Mouse (Mus musculus): ENCODE results near the gene Arhgdib.

Arhgdib gene

DNA sequence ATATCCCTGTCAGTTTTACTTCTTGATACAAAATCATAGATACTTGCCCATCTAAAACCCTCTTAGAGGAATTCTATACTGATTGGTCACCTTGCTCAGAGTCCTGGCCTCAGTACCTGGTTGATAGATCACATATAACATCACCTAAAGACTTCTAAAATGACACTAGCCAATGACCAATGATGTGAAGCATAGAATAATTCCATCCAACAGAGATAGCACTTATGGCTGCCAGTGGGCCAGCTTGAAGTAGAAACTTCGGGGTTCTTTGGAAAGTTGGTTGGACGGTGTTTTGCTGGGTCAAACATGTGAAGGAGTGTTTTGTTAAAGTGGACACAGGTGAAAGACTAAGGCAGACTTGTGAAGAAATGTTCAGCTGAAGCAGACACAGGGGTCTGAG is 8.5 kb upstream of the Arhgdib start:
- no peak for DNase-seq (ENCODE audit: low read depth, low spot score)

- peak; percentile 73 for DNase-seq (ENCODE audit: low read depth, low spot score)
Measured at GRCm38 (mm10) chr6:136947716-136948115, 6.0 kb upstream of the Arhgdib start.

DNA sequence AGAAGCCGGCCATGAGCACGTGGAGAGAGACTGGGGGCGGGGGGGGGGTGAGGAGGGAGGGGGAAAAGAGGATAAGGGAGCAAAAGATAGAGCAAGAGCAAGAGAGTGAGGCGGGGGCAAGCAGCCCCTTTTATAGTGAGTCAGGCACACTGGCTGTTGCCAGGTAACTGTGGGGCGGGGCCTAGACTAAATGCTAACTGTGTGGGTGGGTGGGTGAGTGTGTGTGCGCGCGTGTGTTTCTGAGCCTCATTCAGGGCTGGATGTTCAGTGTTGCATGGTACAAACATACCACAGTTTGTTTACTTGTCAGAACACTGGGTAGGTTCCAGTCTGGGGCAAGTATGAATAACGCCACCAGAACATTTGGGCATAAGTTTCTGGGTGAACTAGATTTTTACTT is 5.2 kb upstream of the Arhgdib start:
- no peak for DNase-seq (ENCODE audit: low read depth, low spot score)

GRCm38 (mm10) chr6:136946241-136946640 is 4.5 kb upstream of the Arhgdib start:
- DNase-seq (ENCODE audit: low read depth, low spot score) = no peak

DNA sequence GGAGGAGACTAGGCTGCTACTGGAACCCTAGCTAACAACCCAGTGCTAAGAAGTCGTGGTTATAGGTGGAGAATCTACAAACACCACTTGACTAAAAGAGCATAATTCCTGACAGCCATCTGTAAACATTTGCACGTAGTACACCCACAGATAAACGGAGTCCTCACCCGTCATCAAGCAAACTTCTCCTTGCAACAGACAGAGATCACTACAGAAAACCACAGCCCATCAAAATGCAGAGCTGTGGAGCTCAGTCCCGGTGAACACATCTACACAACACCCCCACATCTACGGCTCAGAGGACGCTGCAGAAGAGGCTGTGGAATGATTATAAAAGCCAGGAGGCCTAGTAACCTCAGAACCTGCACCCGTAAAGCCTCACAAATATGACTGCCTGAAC is 2.8 kb upstream of the Arhgdib start:
- DNase-seq (ENCODE audit: low read depth, low spot score) = no peak

DNA sequence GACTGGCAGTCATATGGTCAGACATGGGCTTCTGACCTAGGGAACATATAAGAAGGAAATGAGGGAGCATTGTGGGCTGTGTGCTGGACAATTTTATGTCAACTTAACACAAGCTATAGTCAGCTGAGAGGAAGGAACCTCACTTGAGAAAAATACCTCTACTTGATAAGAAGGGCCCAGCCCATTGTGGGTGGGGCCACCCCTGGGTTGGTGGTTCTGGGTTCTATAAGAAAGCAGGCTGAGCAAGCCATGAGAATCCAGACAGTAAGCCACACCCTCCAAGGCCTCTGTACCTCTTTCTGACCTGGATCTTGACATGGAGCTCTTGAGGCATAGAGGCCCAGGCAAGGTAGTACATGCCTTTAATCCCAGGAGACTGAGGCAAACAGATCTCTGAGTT is 1.7 kb upstream of the Arhgdib start:
- DNase-seq (ENCODE audit: low read depth, low spot score) = no peak

DNA sequence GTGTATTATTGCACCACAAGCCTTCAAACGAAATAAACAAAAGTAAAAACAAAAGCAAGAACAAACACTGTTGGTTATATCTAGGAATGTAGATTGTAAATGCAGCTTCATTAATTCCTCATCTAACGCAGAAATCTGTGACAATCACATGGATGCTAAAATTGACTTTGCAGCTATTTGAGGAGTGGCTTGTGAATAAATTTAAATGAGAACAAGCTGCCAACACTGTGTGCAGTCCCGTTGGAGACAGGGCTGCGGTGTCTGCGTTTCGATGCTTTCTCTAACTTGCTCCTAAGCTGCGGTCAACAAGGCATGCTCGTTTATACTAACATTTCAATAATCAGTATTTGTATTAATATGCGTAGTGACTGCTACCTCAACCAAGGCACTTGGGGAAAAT is 581 bp upstream of the Arhgdib start:
- DNase-seq (ENCODE audit: low read depth, low spot score) = no peak

- no peak for DNase-seq (ENCODE audit: low read depth, low spot score)
Measured at GRCm38 (mm10) chr6:136940188-136940960, 1.3 kb downstream of the Arhgdib start.

DNA sequence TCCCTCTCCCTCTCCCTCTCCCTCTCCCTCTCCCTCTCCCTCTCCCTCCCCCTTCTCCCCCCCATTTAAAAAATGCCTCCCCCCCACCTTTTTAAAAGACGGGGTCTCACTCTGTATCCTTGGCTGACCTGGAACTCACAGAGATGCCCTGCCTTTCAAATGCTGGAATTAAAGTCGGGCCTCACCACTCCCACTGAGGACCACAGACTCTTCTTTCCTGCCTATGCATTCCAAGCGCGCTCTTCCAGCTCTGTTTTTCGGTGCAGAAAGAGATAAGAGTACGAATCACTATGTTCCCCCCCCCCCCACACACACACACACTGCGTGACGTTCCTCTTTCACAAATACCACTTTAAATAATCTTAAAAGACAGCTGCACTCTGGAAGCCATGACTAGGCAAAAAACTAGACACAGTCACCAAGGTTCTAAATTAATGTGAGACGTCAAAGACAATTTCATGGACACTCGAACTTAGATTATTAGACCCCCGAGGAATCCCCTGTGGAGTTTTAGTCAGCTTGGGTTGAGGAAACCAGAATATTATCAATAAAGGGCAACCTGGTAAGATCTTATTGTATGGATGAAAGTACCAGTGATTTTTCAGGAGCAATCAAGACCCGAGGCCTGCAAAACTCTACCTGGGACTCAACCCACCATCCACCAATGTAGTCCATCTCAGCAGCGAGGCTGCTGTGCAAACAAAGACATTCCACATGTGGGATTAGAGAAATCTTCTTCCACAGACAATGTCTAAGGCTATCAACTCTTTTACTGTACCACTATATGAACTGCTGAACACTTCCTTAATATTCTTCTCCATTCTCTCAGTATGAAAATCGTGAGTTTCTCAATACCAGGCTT is 2.1 kb downstream of the Arhgdib start:
- DNase-seq (ENCODE audit: low read depth, low spot score) = peak; percentile 54

GRCm38 (mm10) chr6:136938331-136939126 is 3.2 kb downstream of the Arhgdib start:
- DNase-seq (ENCODE audit: low read depth, low spot score) = peak; percentile 53

DNA sequence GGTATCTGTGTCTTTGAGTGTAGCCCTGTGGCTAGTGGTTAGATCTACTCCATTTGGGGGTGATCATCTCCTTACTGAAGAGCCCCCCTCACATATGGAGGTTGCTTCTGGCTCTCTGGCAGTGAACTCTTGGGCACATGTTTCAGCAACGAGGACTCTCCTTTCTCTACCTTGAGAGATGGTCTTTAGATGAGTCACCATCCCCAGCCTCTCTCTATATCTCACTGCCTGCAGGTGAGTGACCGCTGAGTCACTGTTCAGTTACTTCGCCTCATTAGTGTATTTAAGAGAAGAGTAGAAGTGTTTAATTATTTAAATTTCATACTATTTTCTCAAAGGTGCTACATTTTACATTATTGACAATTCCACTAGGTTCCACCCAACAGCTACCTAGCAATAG is 4.6 kb downstream of the Arhgdib start:
- DNase-seq (ENCODE audit: low read depth, low spot score) = no peak

DNA sequence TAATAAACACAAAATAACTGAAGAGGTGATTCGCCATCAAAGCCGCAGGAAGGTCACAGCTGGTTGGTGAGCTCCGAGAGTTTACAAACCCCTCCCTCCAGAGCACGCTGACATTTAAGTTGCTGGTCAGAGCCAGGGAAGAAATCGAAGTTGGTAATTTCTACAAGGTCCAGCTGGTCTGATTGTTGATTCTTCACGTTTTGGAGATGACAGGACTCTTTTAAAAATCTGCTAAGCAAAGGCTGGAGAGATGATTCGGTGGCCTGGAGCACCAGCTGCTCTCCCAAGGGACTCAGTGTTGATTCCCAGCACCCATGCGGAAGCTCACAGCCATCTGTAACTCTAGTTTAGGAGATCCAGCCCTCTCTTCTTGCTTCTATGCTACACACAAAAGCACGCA is 5.3 kb downstream of the Arhgdib start:
- no peak for DNase-seq (ENCODE audit: low read depth, low spot score)

GRCm38 (mm10) chr6:136935233-136935632 is 6.5 kb downstream of the Arhgdib start:
- DNase-seq (ENCODE audit: low read depth, low spot score) = peak; percentile 48

- no peak for DNase-seq (ENCODE audit: low read depth, low spot score)
Measured at GRCm38 (mm10) chr6:136934068-136934467, 7.6 kb downstream of the Arhgdib start.

DNA sequence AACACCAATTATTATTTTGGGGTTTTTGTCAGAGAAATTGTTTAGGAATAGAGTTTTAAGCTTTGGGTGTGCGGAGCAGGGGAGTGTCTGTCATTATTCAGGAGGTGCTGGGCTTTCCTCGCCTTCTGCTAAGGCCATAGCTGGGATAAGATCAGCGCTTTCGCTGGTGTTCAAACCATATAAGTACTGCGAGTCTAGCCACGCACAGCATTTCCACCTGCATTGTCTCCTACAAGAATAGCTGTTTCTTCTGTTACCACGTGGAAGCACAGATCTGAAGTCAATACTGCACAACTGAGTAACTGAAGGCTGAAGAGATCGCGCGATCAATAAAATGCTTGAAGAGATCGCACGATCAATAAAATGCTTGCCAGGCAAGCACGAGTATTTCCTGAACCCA is 10.5 kb downstream of the Arhgdib start:
- no peak for DNase-seq (ENCODE audit: low read depth, low spot score)

GRCm38 (mm10) chr6:136930677-136931076 is 11.0 kb downstream of the Arhgdib start:
- DNase-seq (ENCODE audit: low read depth, low spot score) = peak; percentile 60

GRCm38 (mm10) chr6:136927626-136928025 is 14.1 kb downstream of the Arhgdib start:
- no peak for DNase-seq (ENCODE audit: low read depth, low spot score)

DNA sequence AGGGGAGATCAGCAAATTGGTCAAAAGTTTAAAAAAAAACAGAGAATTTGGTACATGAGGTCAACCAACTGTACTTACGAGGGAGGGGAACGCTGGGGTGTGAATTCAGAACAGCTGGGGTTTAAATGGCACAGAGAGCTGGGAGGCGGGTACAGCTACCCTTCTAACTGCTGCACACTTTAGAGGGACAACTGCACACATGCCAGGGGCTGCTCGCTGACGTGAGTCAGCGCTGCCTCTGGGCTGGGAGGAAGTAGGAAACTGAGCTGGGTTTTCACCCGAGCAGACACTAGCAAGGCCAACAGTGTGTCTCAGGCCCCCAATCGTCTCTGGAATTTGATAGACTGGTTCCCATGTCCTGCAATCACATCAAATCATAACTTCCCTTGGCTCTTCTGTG is 16.6 kb downstream of the Arhgdib start:
- no peak for DNase-seq (ENCODE audit: low read depth, low spot score)

GRCm38 (mm10) chr6:136923532-136923931 is 18.2 kb downstream of the Arhgdib start, which contains the start of gene Pde6h:
Pde6h (plus strand) TSS chr6:136923832.
- no peak for DNase-seq (ENCODE audit: low read depth, low spot score)

GRCm38 (mm10) chr6:136922871-136923270 is 18.8 kb downstream of the Arhgdib start:
- no peak for DNase-seq (ENCODE audit: low read depth, low spot score)

- DNase-seq (ENCODE audit: low read depth, low spot score) = no peak
Measured at GRCm38 (mm10) chr6:136922080-136922479, 19.6 kb downstream of the Arhgdib start, which contains the start of gene Erp27. Erp27 (minus strand) TSS chr6:136922180.

DNA sequence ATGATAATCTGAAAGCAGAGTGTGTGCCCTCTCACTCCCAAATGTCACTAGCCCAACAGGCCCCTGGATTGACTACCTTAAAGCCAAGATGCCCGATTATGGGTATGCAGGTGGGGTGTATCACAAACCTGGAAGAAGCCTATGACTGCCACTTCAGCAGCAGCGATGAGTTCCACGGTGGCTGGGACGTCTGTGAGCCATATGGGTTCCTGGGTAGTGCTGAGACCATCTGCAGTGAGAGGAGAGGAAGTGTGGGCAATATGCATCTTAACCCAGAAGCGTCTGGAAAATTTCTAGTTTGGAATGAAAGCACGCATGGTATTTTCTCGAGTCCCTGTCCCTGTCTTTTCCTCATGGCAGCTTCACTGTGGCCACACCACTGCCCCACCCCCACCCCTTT is 20.1 kb downstream of the Arhgdib start:
- no peak for DNase-seq (ENCODE audit: low read depth, low spot score)
